Mouse (Mus musculus) heart, adult 18-20 months (tissue): ENCODE measurements around the gene Adgrl4. TPM values are rescaled to one million over a fixed set of nuclear protein-coding genes. Genes with fewer than 3 reads are reported as not detected.

Source experiments
- DNase-seq, 2 experiments: peaks; one replicate each; pipeline ENCODE4 v3.0.0; 2021 to 2022; ENCODE audit warnings: mixed read lengths in 1 of 2
- total RNA-seq, 2 experiments: library from RNA; stranded (reverse); gene quantifications; 2 replicates each; pipeline ENCODE4 v1.2.3; 2021

The Adgrl4 gene
- total RNA-seq, 2 experiments from 2014 or later: 65.8 to 68.9 TPM

GRCm38 (mm10) chr3:151488853-151489252, 51.2 kb downstream of the Adgrl4 start:
- DNase-seq: no peak

GRCm38 (mm10) chr3:151505606-151506005, 67.9 kb downstream of the Adgrl4 start:
- no peak for DNase-seq

- DNase-seq: no peak
Observed at GRCm38 (mm10) chr3:151511184-151511583, 73.5 kb downstream of the Adgrl4 start.

GRCm38 (mm10) chr3:151547182-151547581, 109.5 kb downstream of the Adgrl4 start:
- no peak for DNase-seq

GRCm38 (mm10) chr3:151551002-151551401, 113.3 kb downstream of the Adgrl4 start:
- DNase-seq: no peak

- DNase-seq: no peak
Observed at GRCm38 (mm10) chr3:151556635-151557034, 118.9 kb downstream of the Adgrl4 start.

GRCm38 (mm10) chr3:151557125-151557524, 119.4 kb downstream of the Adgrl4 start:
- DNase-seq: no peak

GRCm38 (mm10) chr3:151557607-151558006, 119.9 kb downstream of the Adgrl4 start:
- no peak for DNase-seq

- DNase-seq: no peak
Observed at GRCm38 (mm10) chr3:151558374-151558773, 120.7 kb downstream of the Adgrl4 start.

GRCm38 (mm10) chr3:151565664-151566621, 128.3 kb downstream of the Adgrl4 start:
- no peak for DNase-seq

- peak in 1 of 2 experiments; percentile 31 for DNase-seq
Observed at GRCm38 (mm10) chr3:151566629-151567028, 128.9 kb downstream of the Adgrl4 start.

- DNase-seq: no peak
Observed at GRCm38 (mm10) chr3:151567541-151567940, 129.9 kb downstream of the Adgrl4 start.

- DNase-seq: no peak
Observed at GRCm38 (mm10) chr3:151572089-151572488, 134.4 kb downstream of the Adgrl4 start.

- DNase-seq: no peak
Observed at GRCm38 (mm10) chr3:151575292-151575691, 137.6 kb downstream of the Adgrl4 start.

- no peak for DNase-seq
Observed at GRCm38 (mm10) chr3:151576155-151576554, 138.5 kb downstream of the Adgrl4 start.

GRCm38 (mm10) chr3:151591904-151592303, 154.2 kb downstream of the Adgrl4 start:
- DNase-seq: no peak
